Mouse (Mus musculus) heart, adult 2 months (tissue): Measurements from ENCODE around the gene Ssh2. TPM values are rescaled to one million over a fixed set of nuclear protein-coding genes. Genes with fewer than 3 reads are reported as not detected.

ENCODE experiments used
- DNase-seq, 2 experiments: peaks; one replicate each; pipeline ENCODE4 v3.0.0; 2021
- H3K27ac ChIP-seq: fragments of 200-600 bp; 2 replicates; pipeline ENCODE4 v1.8.1; 2022
- H3K27me3 ChIP-seq: fragments of 200-500 bp; 2 replicates; pipeline ENCODE4 v1.6.1; 2012; ENCODE audit warnings: mild to moderate bottlenecking, low read length, inconsistent platforms, mixed read lengths; ENCODE audit not compliant: control insufficient read depth, insufficient read depth
- H3K36me3 ChIP-seq: fragments of 200-500 bp; 2 replicates; pipeline ENCODE4 v1.6.1; 2012; ENCODE audit warnings: low read length, inconsistent platforms; ENCODE audit not compliant: control insufficient read depth, insufficient read depth
- H3K4me1 ChIP-seq: fragments of 200-500 bp; 2 replicates; pipeline ENCODE4 v1.6.1; 2011; ENCODE audit warnings: low read length; ENCODE audit not compliant: control insufficient read depth, insufficient read depth
- H3K4me3 ChIP-seq: fragments of 200-600 bp; 2 replicates; pipeline ENCODE4 v1.8.1; 2022
- H3K79me2 ChIP-seq: fragments of 200-500 bp; replicated peaks from 2 replicates; pipeline ENCODE4 v1.6.1; 2012; ENCODE audit warnings: mild to moderate bottlenecking, inconsistent platforms, low read length, moderate library complexity, mixed read lengths; ENCODE audit not compliant: control insufficient read depth, insufficient read depth
- H3K9ac ChIP-seq: fragments of 200-500 bp; 2 replicates; pipeline ENCODE4 v1.6.1; 2012; ENCODE audit warnings: low read depth, mild to moderate bottlenecking, control low read depth, inconsistent platforms, low read length, mixed read lengths
- CTCF ChIP-seq: fragments of 200-600 bp; IDR thresholded peaks from 2 replicates; pipeline ENCODE4 v1.8.1; 2022; ENCODE audit warnings: antibody characterized with exemption, mild to moderate bottlenecking, moderate library complexity
- EP300 ChIP-seq: fragments of 200-500 bp; IDR thresholded peaks from 2 replicates; pipeline ENCODE4 v1.6.1; 2011; ENCODE audit warnings: low read depth, low read length, control low read depth; ENCODE audit not compliant: insufficient read depth
- POLR2A ChIP-seq: fragments of 200-500 bp; IDR thresholded peaks from 2 replicates; pipeline ENCODE4 v1.6.1; 2011; ENCODE audit warnings: mild to moderate bottlenecking, low read depth, low read length, control low read depth; ENCODE audit not compliant: insufficient read depth
- WGBS: fragments of 180-500 bp; shearing (Covaris S2); methylation state at CpG from one replicate; pipeline ENCODE4 v1.1.7; 2018; 5-methylcytosine and 5-hydroxymethylcytosine counted together
- intact Hi-C: fragments of 180-260 bp; cut with DNase I; formaldehyde crosslinking; loops from one replicate; pipeline ENCODE4 v1.15.1; 2025
- polyA plus RNA-seq: library from polyadenylated mRNA; depleted of rRNA; stranded (reverse); fragments of >200 nt; gene quantifications from 2 replicates; pipeline ENCODE4 v1.2.3, GENCODE M21; 2012
- total RNA-seq, 2 experiments: library from RNA; stranded (reverse); gene quantifications; 2 replicates each; pipeline ENCODE4 v1.2.3; 2021

Ssh2 gene
- total and polyA plus RNA-seq, 3 experiments = 22.6 to 76.5 (median 73.7) TPM

GRCm38 (mm10) chr11:77347273-77347672 is 131.2 kb downstream of the Ssh2 start:
- Histone ChIP-seq H3K27me3 (no peaks in the 10 kb centered on the region), H3K9ac (no peak overlapping the region), H3K4me3 (no peak overlapping the region), H3K36me3 (peaks cover 14% of the 10 kb centered on the region), H3K4me1 (peaks cover 7% of the 10 kb centered on the region), H3K27ac (no peak overlapping the region), H3K79me2 (no peaks in the 10 kb centered on the region; the same call in 1 of the 2 replicates)
- DNase-seq = no peak
- WGBS = 90% methylated on average over 4 of the region's 4 CpGs
- intact Hi-C loops = no loop called here
- no peak for TF ChIP-seq EP300
- no peak for TF ChIP-seq CTCF
- TF ChIP-seq POLR2A = no peak

- intact Hi-C loops = loop anchor here (2.0 kb wide), 2 partner anchors 39 to 99 kb away; no protein-coding TSS in a partner anchor
- peaks cover 14% of the 10 kb centered on the region for H3K36me3 ChIP-seq
- WGBS = under 1% methylated on average over 54 of the region's 54 CpGs
Observed at GRCm38 (mm10) chr11:77348142-77348741, 132.2 kb downstream of the Ssh2 start.

GRCm38 (mm10) chr11:77348985-77349384 is 132.9 kb downstream of the Ssh2 start:
- Histone ChIP-seq H3K27me3 (no peaks in the 10 kb centered on the region), H3K9ac (peak overlapping the region; percentile 88), H3K79me2 (no peaks in the 10 kb centered on the region; the same call in 1 of the 2 replicates), H3K27ac (peak overlapping the region; percentile 95), H3K36me3 (peaks cover 19% of the 10 kb centered on the region), H3K4me3 (peak overlapping the region; percentile 79), H3K4me1 (peaks cover 7% of the 10 kb centered on the region)
- no peak for TF ChIP-seq EP300
- intact Hi-C loops = loop anchor here (2.0 kb wide), 2 partner anchors 38 to 98 kb away; no protein-coding TSS in a partner anchor
- WGBS = 5% methylated on average over 6 of the region's 6 CpGs
- no peak for DNase-seq

More at GRCm38 (mm10) chr11:77348142-77348741, 132.2 kb downstream of the Ssh2 start:
- TF ChIP-seq CTCF (no peak), EP300 (no peak), POLR2A (peak; percentile 83)
- H3K27me3 ChIP-seq = no peaks in the 10 kb centered on the region
- peaks cover 7% of the 10 kb centered on the region for H3K4me1 ChIP-seq
- H3K79me2 ChIP-seq = no peaks in the 10 kb centered on the region; the same call in 1 of the 2 replicates
- H3K4me3 ChIP-seq = peak overlapping the region; percentile 79
- peak; percentile 96 to 99 for DNase-seq
- peak overlapping the region; percentile 88 for H3K9ac ChIP-seq
- H3K27ac ChIP-seq = peak overlapping the region; percentile 95

- H3K4me3 ChIP-seq = peak overlapping the region; percentile 79
- H3K9ac ChIP-seq = peak overlapping the region; percentile 75
- intact Hi-C loops = loop anchor here (2.0 kb wide), 2 partner anchors 37 to 97 kb away; no protein-coding TSS in a partner anchor
- no peak for DNase-seq
- no peaks in the 10 kb centered on the region; the same call in 1 of the 2 replicates for H3K79me2 ChIP-seq
- H3K27ac ChIP-seq = peak overlapping the region; percentile 95
- 12% methylated on average over 2 of the region's 2 CpGs for WGBS
- no peaks in the 10 kb centered on the region for H3K27me3 ChIP-seq
- peaks cover 8% of the 10 kb centered on the region for H3K4me1 ChIP-seq
- H3K36me3 ChIP-seq = peaks cover 22% of the 10 kb centered on the region
- TF ChIP-seq EP300 (no peak), CTCF (no peak), POLR2A (no peak)
Observed at GRCm38 (mm10) chr11:77349698-77350097, 133.6 kb downstream of the Ssh2 start.

- H3K79me2 ChIP-seq = peaks cover 3% of the 10 kb centered on the region; the same call in 1 of the 2 replicates
- no peak overlapping the region for H3K9ac ChIP-seq
- intact Hi-C loops = no loop called here
- WGBS = 23% methylated on average over 3 of the region's 3 CpGs
- no peak for DNase-seq
- peaks cover 49% of the 10 kb centered on the region for H3K36me3 ChIP-seq
- no peak for TF ChIP-seq CTCF
- no peak for TF ChIP-seq POLR2A
- no peak for TF ChIP-seq EP300
- no peak overlapping the region for H3K4me3 ChIP-seq
- H3K27me3 ChIP-seq = no peaks in the 10 kb centered on the region
- H3K4me1 ChIP-seq = peaks cover 17% of the 10 kb centered on the region
- peak overlapping the region; percentile 42 for H3K27ac ChIP-seq
Observed at GRCm38 (mm10) chr11:77355055-77355454, 139.0 kb downstream of the Ssh2 start.

- no peak overlapping the region for H3K9ac ChIP-seq
Observed at GRCm38 (mm10) chr11:77357839-77358238, 141.8 kb downstream of the Ssh2 start.

More at GRCm38 (mm10) chr11:77357839-77358238, 141.8 kb downstream of the Ssh2 start:
- Histone ChIP-seq H3K79me2 (peaks cover 9% of the 10 kb centered on the region; the same call in 1 of the 2 replicates), H3K36me3 (peaks cover 52% of the 10 kb centered on the region), H3K4me1 (peaks cover 22% of the 10 kb centered on the region), H3K4me3 (no peak overlapping the region), H3K27ac (peak overlapping the region; percentile 26), H3K27me3 (no peaks in the 10 kb centered on the region)
- intact Hi-C loops = no loop called here
- no peak for DNase-seq
- WGBS = 96% methylated on average over 1 of the region's 1 CpGs
- no peak for TF ChIP-seq EP300
- TF ChIP-seq POLR2A = no peak
